Mouse (Mus musculus) retina, embryonic 14.5 days (tissue): ENCODE data around the gene Zfp987.
"Not testable (repeated sequence)": the region's sequence is repeated elsewhere in the genome, so short reads cannot be mapped to it uniquely, and the experiment has no call there.

Experiments used
- DNase-seq: peaks from one replicate; pipeline ENCODE4 v3.0.0-alpha.2; 2015; ENCODE audit warnings: low spot score

The Zfp987 gene

GRCm38 (mm10) chr4:146096998-146097397, at the start of gene Zfp987:
TSS of gene Zfp987 (plus strand) at chr4:146097298.
- DNase-seq, result not testable (repeated sequence)

GRCm38 (mm10) chr4:146052536-146052935, 44.6 kb upstream of the Zfp987 start:
- DNase-seq, result not testable (repeated sequence)

GRCm38 (mm10) chr4:146053445-146053844, 43.7 kb upstream of the Zfp987 start:
- not testable (repeated sequence) for DNase-seq

- peak; percentile 1 for DNase-seq
Observed at GRCm38 (mm10) chr4:146055335-146055734, 41.8 kb upstream of the Zfp987 start.

- DNase-seq, result not testable (repeated sequence)
Observed at GRCm38 (mm10) chr4:146058646-146059045, 38.5 kb upstream of the Zfp987 start.

- DNase-seq, result not testable (repeated sequence)
Observed at GRCm38 (mm10) chr4:146059078-146059477, 38.0 kb upstream of the Zfp987 start.

GRCm38 (mm10) chr4:146059974-146060693, 37.0 kb upstream of the Zfp987 start:
- DNase-seq, result not testable (repeated sequence)

GRCm38 (mm10) chr4:146061082-146061481, 36.0 kb upstream of the Zfp987 start:
- DNase-seq, result not testable (repeated sequence)

GRCm38 (mm10) chr4:146062021-146062420, 35.1 kb upstream of the Zfp987 start:
- DNase-seq, result not testable (repeated sequence)

GRCm38 (mm10) chr4:146063001-146063400, 34.1 kb upstream of the Zfp987 start:
- not testable (repeated sequence) for DNase-seq

- DNase-seq, result not testable (repeated sequence)
Observed at GRCm38 (mm10) chr4:146063621-146064020, 33.5 kb upstream of the Zfp987 start.

- not testable (repeated sequence) for DNase-seq
Observed at GRCm38 (mm10) chr4:146064807-146065206, 32.3 kb upstream of the Zfp987 start.

- not testable (repeated sequence) for DNase-seq
Observed at GRCm38 (mm10) chr4:146066932-146067580, 30.0 kb upstream of the Zfp987 start.

- DNase-seq, result not testable (repeated sequence)
Observed at GRCm38 (mm10) chr4:146067594-146067993, 29.5 kb upstream of the Zfp987 start.

GRCm38 (mm10) chr4:146073264-146073663, 23.8 kb upstream of the Zfp987 start:
- not testable (repeated sequence) for DNase-seq

GRCm38 (mm10) chr4:146101448-146101847, 4.3 kb downstream of the Zfp987 start:
- not testable (repeated sequence) for DNase-seq

- DNase-seq, result not testable (repeated sequence)
Observed at GRCm38 (mm10) chr4:146156524-146156923, 59.4 kb downstream of the Zfp987 start, which contains the start of gene Zfp600. TSS of gene Zfp600 (plus strand) at chr4:146156824.

GRCm38 (mm10) chr4:146162893-146163292, 65.8 kb downstream of the Zfp987 start:
- DNase-seq, result not testable (repeated sequence)

GRCm38 (mm10) chr4:146167202-146167832, 70.2 kb downstream of the Zfp987 start:
- peak; percentile 1 for DNase-seq

GRCm38 (mm10) chr4:146167879-146168532, 70.9 kb downstream of the Zfp987 start:
- peak; percentile 1 for DNase-seq

GRCm38 (mm10) chr4:146168730-146169215, 71.7 kb downstream of the Zfp987 start:
- DNase-seq, result not testable (repeated sequence)
